Mouse (Mus musculus): ENCODE measurements around the gene Tyw1. TPM values are rescaled to one million over a fixed set of nuclear protein-coding genes. Genes with fewer than 3 reads are reported as not detected.

Tyw1 gene
- polyA plus RNA-seq, 1 experiment from 2014 or later = 11.2 TPM

Other genes starting within 250 kb of the Tyw1 start
- gene Asl, start 226.4 kb upstream of the Tyw1 start, polyA plus RNA-seq (2015; fragmentation: Nextera tagmentation; extraction: Ambion mirVana) = 53.1 and 57.8 TPM in 2 replicates
- 23.1 and 24.0 TPM in 2 replicates for gene Crcp, start 226.3 kb upstream of the Tyw1 start, polyA plus RNA-seq (2015; fragmentation: Nextera tagmentation; extraction: Ambion mirVana)
- gene Tpst1, start 182.3 kb upstream of the Tyw1 start, polyA plus RNA-seq (2015; fragmentation: Nextera tagmentation; extraction: Ambion mirVana) = 22.6 and 23.0 TPM in 2 replicates
- 6.0 and 6.6 TPM in 2 replicates for gene Kctd7, start 110.8 kb upstream of the Tyw1 start, polyA plus RNA-seq (2015; fragmentation: Nextera tagmentation; extraction: Ambion mirVana)
- 22.7 and 25.2 TPM in 2 replicates for gene Rabgef1, start 83.8 kb upstream of the Tyw1 start, polyA plus RNA-seq (2015; fragmentation: Nextera tagmentation; extraction: Ambion mirVana)
- gene Tmem248, start 38.5 kb upstream of the Tyw1 start, polyA plus RNA-seq (2015; fragmentation: Nextera tagmentation; extraction: Ambion mirVana) = 22.7 and 26.2 TPM in 2 replicates
- 42.5 and 46.6 TPM in 2 replicates for gene Sbds, start 89 bp upstream of the Tyw1 start, polyA plus RNA-seq (2015; fragmentation: Nextera tagmentation; extraction: Ambion mirVana)
- gene Caln1, start 113.8 kb downstream of the Tyw1 start, polyA plus RNA-seq (2015; fragmentation: Nextera tagmentation; extraction: Ambion mirVana) = not detected in 2 replicates
- gene A330070K13Rik, start 129.0 kb downstream of the Tyw1 start, polyA plus RNA-seq (2015; fragmentation: Nextera tagmentation; extraction: Ambion mirVana) = not detected in 2 replicates